Mouse (Mus musculus): ENCODE data around the gene 4930432K21Rik. TPM values are rescaled to one million over a fixed set of nuclear protein-coding genes. Genes with fewer than 3 reads are reported as not detected.

4930432K21Rik gene
- polyA plus RNA-seq, 1 experiment from 2014 or later, result 0.47 TPM

- Histone ChIP-seq H3K4me2 (no peak overlapping the region), H3K36me3 (ENCODE audit: control insufficient read depth, insufficient read depth, low read length) (peaks cover 28% of the 10 kb centered on the region), H3K4me1 (replicated peaks; ENCODE audit: control insufficient read depth, insufficient read depth, low read length) (peaks cover 5% of the 10 kb centered on the region; the same call in 1 of the 2 replicates), H3K4me3 (ENCODE audit: low read depth, low read length) (no peak overlapping the region), H3K27me3 (replicated peaks; ENCODE audit: control insufficient read depth, insufficient read depth, low read length) (no peaks in the 10 kb centered on the region), H3K27ac (ENCODE audit: low read depth, low read length) (no peak overlapping the region), H3K9me3 (ENCODE audit: control insufficient read depth, low read length) (no peaks in the 10 kb centered on the region), H3K9ac (ENCODE audit: low read depth, low read length) (no peak overlapping the region)
- DNase-seq (ENCODE audit: low spot score) (no peak), ATAC-seq (replicated peaks; ENCODE audit: low FRiP score) (no peak)
- 85% methylated on average over 8 of the region's 8 CpGs for WGBS
Measured at GRCm38 (mm10) chr8:84132225-84132624, 15.6 kb upstream of the 4930432K21Rik start.

DNA sequence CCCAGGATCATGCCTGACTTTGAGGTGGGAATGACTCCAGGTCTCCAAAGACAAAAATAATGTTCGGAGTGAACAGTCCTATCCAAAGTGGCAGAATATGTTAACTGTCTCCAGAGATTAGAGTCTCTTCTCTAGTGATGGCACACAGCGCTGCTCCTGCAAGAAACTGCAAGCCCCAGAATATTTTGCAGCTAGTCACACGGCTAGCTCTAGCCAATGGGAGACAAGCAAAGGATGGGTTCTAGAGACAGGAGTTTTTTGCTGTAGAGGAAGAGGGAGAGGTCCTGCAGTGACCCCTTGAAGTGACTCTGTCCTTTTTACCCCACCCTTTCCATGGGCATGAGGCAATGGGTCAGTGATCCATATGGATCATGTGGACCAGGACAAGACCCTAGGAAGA, 10.0 kb upstream of the 4930432K21Rik start:
- Histone ChIP-seq H3K27ac (ENCODE audit: low read depth, low read length) (no peak overlapping the region), H3K9ac (ENCODE audit: low read depth, low read length) (no peak overlapping the region), H3K9me3 (ENCODE audit: control insufficient read depth, low read length) (no peaks in the 10 kb centered on the region), H3K27me3 (replicated peaks; ENCODE audit: control insufficient read depth, insufficient read depth, low read length) (no peaks in the 10 kb centered on the region), H3K36me3 (ENCODE audit: control insufficient read depth, insufficient read depth, low read length) (peaks cover 50% of the 10 kb centered on the region), H3K4me3 (ENCODE audit: low read depth, low read length) (no peak overlapping the region), H3K4me2 (no peak overlapping the region), H3K4me1 (replicated peaks; ENCODE audit: control insufficient read depth, insufficient read depth, low read length) (no peaks in the 10 kb centered on the region)
- DNase-seq (ENCODE audit: low spot score) (no peak), ATAC-seq (replicated peaks; ENCODE audit: low FRiP score) (no peak)
- WGBS, result 85% methylated on average over 3 of the region's 3 CpGs

DNA sequence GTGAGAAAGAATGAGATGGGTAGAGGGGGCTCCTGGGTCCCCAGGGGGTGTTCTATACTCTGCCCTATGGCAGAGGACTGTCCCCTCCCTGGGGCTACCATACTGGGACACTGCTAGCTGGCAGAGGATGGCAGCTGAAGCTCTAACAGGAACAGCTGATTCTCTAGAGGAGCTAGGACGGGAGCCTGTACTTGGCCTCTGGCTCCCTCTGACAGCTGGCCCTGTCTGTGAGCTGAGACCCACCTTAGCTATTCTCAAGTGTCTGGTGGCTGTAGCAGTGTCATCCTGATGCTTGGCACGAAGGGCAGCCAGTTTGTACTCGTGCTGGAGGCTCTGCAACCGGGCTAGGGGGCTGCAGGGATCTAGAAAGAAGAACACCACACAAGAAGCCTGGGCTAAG, 7.0 kb upstream of the 4930432K21Rik start:
- H3K36me3 ChIP-seq (ENCODE audit: control insufficient read depth, insufficient read depth, low read length), result peaks cover 35% of the 10 kb centered on the region
- ATAC-seq (replicated peaks; ENCODE audit: low FRiP score) (no peak), DNase-seq (ENCODE audit: low spot score) (no peak)
- no peak overlapping the region for H3K4me3 ChIP-seq (ENCODE audit: low read depth, low read length)
- 84% methylated on average over 4 of the region's 4 CpGs for WGBS
- H3K9me3 ChIP-seq (ENCODE audit: control insufficient read depth, low read length), result no peaks in the 10 kb centered on the region
- no peak overlapping the region for H3K9ac ChIP-seq (ENCODE audit: low read depth, low read length)
- no peak overlapping the region for H3K4me2 ChIP-seq
- H3K27me3 ChIP-seq (replicated peaks; ENCODE audit: control insufficient read depth, insufficient read depth, low read length), result no peaks in the 10 kb centered on the region
- no peaks in the 10 kb centered on the region for H3K4me1 ChIP-seq (replicated peaks; ENCODE audit: control insufficient read depth, insufficient read depth, low read length)
- no peak overlapping the region for H3K27ac ChIP-seq (ENCODE audit: low read depth, low read length)

DNA sequence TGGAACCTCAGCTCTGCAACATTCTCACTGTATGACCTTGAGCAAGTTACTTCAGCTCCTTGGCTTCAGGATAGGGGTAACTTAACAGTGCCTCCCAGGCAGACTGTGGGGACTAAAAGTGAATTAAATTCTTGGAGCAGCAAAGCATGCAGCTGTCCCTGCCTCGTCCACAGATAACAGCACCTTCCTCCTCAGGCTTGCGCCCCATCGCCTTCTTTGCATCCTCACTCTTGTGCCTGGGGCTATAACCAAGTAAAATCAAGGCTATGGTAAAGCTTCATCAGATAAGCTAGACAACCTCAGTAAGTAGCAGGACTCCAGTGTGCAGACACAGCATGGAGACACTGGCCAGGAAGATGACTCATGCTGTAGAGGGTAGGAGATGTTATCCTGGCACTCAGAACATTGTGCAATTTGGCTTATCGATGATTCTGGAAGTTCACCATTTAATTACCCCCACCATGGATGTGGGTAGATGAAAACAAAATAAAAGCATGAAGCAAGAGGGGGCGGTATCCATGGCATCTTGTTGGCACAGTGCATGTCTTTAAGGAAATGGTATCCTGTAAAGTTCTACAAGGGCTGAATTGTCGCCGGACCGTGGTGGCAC, 3.1 kb upstream of the 4930432K21Rik start:
- 84% methylated on average over 8 of the region's 8 CpGs for WGBS
- Histone ChIP-seq H3K9me3 (ENCODE audit: control insufficient read depth, low read length) (no peaks in the 10 kb centered on the region), H3K4me1 (replicated peaks; ENCODE audit: control insufficient read depth, insufficient read depth, low read length) (peaks cover 8% of the 10 kb centered on the region), H3K4me2 (no peak overlapping the region), H3K4me3 (ENCODE audit: low read depth, low read length) (no peak overlapping the region), H3K9ac (ENCODE audit: low read depth, low read length) (no peak overlapping the region), H3K27ac (ENCODE audit: low read depth, low read length) (no peak overlapping the region), H3K36me3 (ENCODE audit: control insufficient read depth, insufficient read depth, low read length) (peaks cover 24% of the 10 kb centered on the region; the same call in 1 of the 2 replicates), H3K27me3 (replicated peaks; ENCODE audit: control insufficient read depth, insufficient read depth, low read length) (no peaks in the 10 kb centered on the region)
- DNase-seq (ENCODE audit: low spot score) (no peak), ATAC-seq (replicated peaks; ENCODE audit: low FRiP score) (no peak)

DNA sequence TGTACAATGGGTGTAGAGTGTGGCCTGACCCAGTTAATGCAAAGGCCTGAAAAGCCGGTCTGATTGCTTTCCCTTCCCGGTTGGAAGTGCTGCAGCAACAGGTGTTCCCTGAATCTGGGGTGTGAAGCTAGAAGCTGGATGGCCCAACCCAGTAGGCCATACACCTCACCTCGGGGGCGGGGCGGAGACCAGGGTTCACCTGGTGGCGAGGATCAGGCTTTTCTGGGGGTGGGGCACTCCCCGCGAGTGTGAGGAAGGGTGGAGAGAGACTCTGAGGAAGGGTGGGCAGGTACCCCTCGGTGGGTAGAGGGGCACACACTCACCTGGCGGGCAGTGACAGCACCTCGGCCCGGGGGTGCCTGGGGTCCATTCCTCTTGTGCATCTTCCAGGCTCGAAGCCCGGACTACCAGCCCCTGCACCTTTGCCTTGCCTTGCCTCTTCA, 480 bp upstream of the 4930432K21Rik start:
- H3K36me3 ChIP-seq (ENCODE audit: control insufficient read depth, insufficient read depth, low read length), result peaks cover 6% of the 10 kb centered on the region; the same call in 1 of the 2 replicates
- peak overlapping the region; percentile 85 for H3K9ac ChIP-seq (ENCODE audit: low read depth, low read length)
- H3K4me3 ChIP-seq (ENCODE audit: low read depth, low read length), result peak overlapping the region; percentile 77
- H3K27me3 ChIP-seq (replicated peaks; ENCODE audit: control insufficient read depth, insufficient read depth, low read length), result no peaks in the 10 kb centered on the region
- no peaks in the 10 kb centered on the region for H3K9me3 ChIP-seq (ENCODE audit: control insufficient read depth, low read length)
- no peak for DNase-seq (ENCODE audit: low spot score)
- H3K27ac ChIP-seq (ENCODE audit: low read depth, low read length), result no peak overlapping the region
- H3K4me1 ChIP-seq (replicated peaks; ENCODE audit: control insufficient read depth, insufficient read depth, low read length), result peaks cover 8% of the 10 kb centered on the region
- peak overlapping the region; percentile 93 for H3K4me2 ChIP-seq
- WGBS, result 5% methylated on average over 14 of the region's 14 CpGs
- ATAC-seq (replicated peaks; ENCODE audit: low FRiP score), result peak; percentile 54

GRCm38 (mm10) chr8:84148531-84148850, 666 bp downstream of the 4930432K21Rik start:
- Histone ChIP-seq H3K27me3 (replicated peaks; ENCODE audit: control insufficient read depth, insufficient read depth, low read length) (no peaks in the 10 kb centered on the region), H3K4me2 (peak overlapping the region; percentile 93), H3K4me1 (replicated peaks; ENCODE audit: control insufficient read depth, insufficient read depth, low read length) (peaks cover 8% of the 10 kb centered on the region), H3K9ac (ENCODE audit: low read depth, low read length) (no peak overlapping the region; the same call in 1 of the 2 replicates), H3K9me3 (ENCODE audit: control insufficient read depth, low read length) (no peaks in the 10 kb centered on the region), H3K27ac (ENCODE audit: low read depth, low read length) (no peak overlapping the region), H3K4me3 (ENCODE audit: low read depth, low read length) (no peak overlapping the region; the same call in 1 of the 2 replicates), H3K36me3 (ENCODE audit: control insufficient read depth, insufficient read depth, low read length) (peaks cover under 1% of the 10 kb centered on the region; the same call in 1 of the 2 replicates)
- no peak for DNase-seq (ENCODE audit: low spot score)
- WGBS, result 91% methylated on average over 5 of the region's 5 CpGs
- ATAC-seq (replicated peaks; ENCODE audit: low FRiP score), result 0 out of 2 replicates have a peak, but pooled peaks have one; percentile 3

DNA sequence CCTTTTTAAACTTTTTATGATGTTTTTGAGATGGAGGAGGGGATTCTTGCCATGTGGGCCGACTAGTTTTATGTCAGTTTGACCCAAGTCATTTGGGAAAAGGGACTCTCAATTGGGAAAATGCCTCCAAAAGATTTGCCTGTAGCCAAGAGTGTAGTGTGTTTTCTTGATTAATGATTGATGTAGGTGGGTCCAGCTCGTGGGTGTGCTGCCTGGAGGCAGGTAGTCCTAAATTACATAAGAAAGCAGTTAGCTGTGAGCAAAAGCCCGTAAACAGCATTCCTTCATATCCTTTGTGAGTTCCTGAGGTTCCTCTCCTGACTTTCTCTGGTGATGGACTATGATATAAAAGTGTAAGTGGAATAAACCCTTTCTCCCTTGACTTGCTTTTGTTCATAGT, 1.4 kb downstream of the 4930432K21Rik start:
- no peak for DNase-seq (ENCODE audit: low spot score)
- ATAC-seq (replicated peaks; ENCODE audit: low FRiP score), result no peak
- Histone ChIP-seq H3K9me3 (ENCODE audit: control insufficient read depth, low read length) (no peaks in the 10 kb centered on the region), H3K4me2 (no peak overlapping the region), H3K36me3 (ENCODE audit: control insufficient read depth, insufficient read depth, low read length) (no peaks in the 10 kb centered on the region), H3K9ac (ENCODE audit: low read depth, low read length) (no peak overlapping the region), H3K4me1 (replicated peaks; ENCODE audit: control insufficient read depth, insufficient read depth, low read length) (peaks cover 8% of the 10 kb centered on the region), H3K4me3 (ENCODE audit: low read depth, low read length) (no peak overlapping the region), H3K27ac (ENCODE audit: low read depth, low read length) (no peak overlapping the region), H3K27me3 (replicated peaks; ENCODE audit: control insufficient read depth, insufficient read depth, low read length) (no peaks in the 10 kb centered on the region)
- 73% methylated on average over 3 of the region's 3 CpGs for WGBS

GRCm38 (mm10) chr8:84157620-84158019, 9.8 kb downstream of the 4930432K21Rik start:
- Histone ChIP-seq H3K27me3 (replicated peaks; ENCODE audit: control insufficient read depth, insufficient read depth, low read length) (no peaks in the 10 kb centered on the region; the same call in 1 of the 2 replicates), H3K27ac (ENCODE audit: low read depth, low read length) (no peak overlapping the region), H3K9me3 (ENCODE audit: control insufficient read depth, low read length) (no peaks in the 10 kb centered on the region), H3K4me3 (ENCODE audit: low read depth, low read length) (no peak overlapping the region), H3K4me1 (replicated peaks; ENCODE audit: control insufficient read depth, insufficient read depth, low read length) (no peaks in the 10 kb centered on the region), H3K36me3 (ENCODE audit: control insufficient read depth, insufficient read depth, low read length) (no peaks in the 10 kb centered on the region), H3K4me2 (no peak overlapping the region), H3K9ac (ENCODE audit: low read depth, low read length) (no peak overlapping the region)
- ATAC-seq (replicated peaks; ENCODE audit: low FRiP score) (no peak), DNase-seq (ENCODE audit: low spot score) (no peak)
- 85% methylated on average over 4 of the region's 4 CpGs for WGBS

DNA sequence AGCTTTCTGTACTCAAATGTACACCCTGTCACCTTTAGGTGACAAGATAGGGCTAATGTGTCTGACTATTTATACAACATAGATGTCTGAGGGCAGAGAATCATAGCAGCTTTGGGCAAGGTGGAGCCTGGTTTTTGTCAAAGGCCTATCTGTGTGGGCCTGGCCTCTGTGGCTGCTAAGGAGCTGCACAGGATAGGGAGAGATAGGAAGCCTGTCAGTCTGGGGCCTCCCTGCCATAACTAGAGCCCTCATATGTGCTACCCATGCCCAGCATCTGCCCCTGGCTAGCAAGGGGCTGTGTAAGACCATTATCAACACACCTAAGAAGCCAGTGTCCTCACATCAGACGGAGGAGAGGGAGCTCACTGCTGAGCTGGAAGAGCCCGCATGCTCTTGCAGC, 19.9 kb downstream of the 4930432K21Rik start:
- no peaks in the 10 kb centered on the region for H3K4me1 ChIP-seq (replicated peaks; ENCODE audit: control insufficient read depth, insufficient read depth, low read length)
- no peak overlapping the region for H3K27ac ChIP-seq (ENCODE audit: low read depth, low read length)
- H3K27me3 ChIP-seq (replicated peaks; ENCODE audit: control insufficient read depth, insufficient read depth, low read length), result no peaks in the 10 kb centered on the region
- 76% methylated on average over 2 of the region's 2 CpGs for WGBS
- H3K9me3 ChIP-seq (ENCODE audit: control insufficient read depth, low read length), result no peaks in the 10 kb centered on the region
- no peak for DNase-seq (ENCODE audit: low spot score)
- H3K4me2 ChIP-seq, result no peak overlapping the region
- no peak; the same call in 1 of the 2 replicates for ATAC-seq (replicated peaks; ENCODE audit: low FRiP score)
- H3K9ac ChIP-seq (ENCODE audit: low read depth, low read length), result no peak overlapping the region
- H3K36me3 ChIP-seq (ENCODE audit: control insufficient read depth, insufficient read depth, low read length), result peaks cover 7% of the 10 kb centered on the region; the same call in 1 of the 2 replicates
- no peak overlapping the region for H3K4me3 ChIP-seq (ENCODE audit: low read depth, low read length)

All from liver, embryonic 11.5 days (tissue).